Mouse (Mus musculus) E14TG2a.4 (cell line): ENCODE results near the gene Flvcr1.

Experiments
- H3K27me3 ChIP-seq: 2 replicates; pipeline ENCODE4 v1.6.1; 2014; ENCODE audit warnings: low read length, control low read depth; ENCODE audit not compliant: insufficient read depth
- H3K36me3 ChIP-seq: 2 replicates; pipeline ENCODE4 v1.6.1; 2014; ENCODE audit warnings: low read length, control low read depth; ENCODE audit not compliant: insufficient read depth
- H3K4me1 ChIP-seq: replicated peaks from 2 replicates; pipeline ENCODE4 v1.6.1; 2014; ENCODE audit warnings: low read depth, low read length, control low read depth
- H3K4me3 ChIP-seq: replicated peaks from 2 replicates; pipeline ENCODE4 v1.5.1; 2014; ENCODE audit warnings: mild to moderate bottlenecking, low read length
- H3K9me3 ChIP-seq: 2 replicates; pipeline ENCODE4 v1.6.1; 2014; ENCODE audit warnings: low read length, control low read depth
- CTCF ChIP-seq: conservative IDR thresholded peaks from 2 replicates; pipeline ENCODE4 v1.5.1; 2014; ENCODE audit warnings: low read length
- NANOG ChIP-seq: IDR thresholded peaks from 2 replicates; pipeline ENCODE4 v1.6.1; 2014; ENCODE audit warnings: borderline replicate concordance, low read length, mixed read lengths
- POU5F1 ChIP-seq: IDR thresholded peaks from 2 replicates; pipeline ENCODE4 v1.6.1; 2014; ENCODE audit warnings: low read length, borderline replicate concordance

Flvcr1 gene

GRCm38 (mm10) chr1:191053555-191053954 lies 27.6 kb upstream of the Flvcr1 start:
- Histone ChIP-seq H3K4me3 (no peak overlapping the region), H3K36me3 (0 out of 2 replicates have a peak, but pooled peaks cover 2% of the 10 kb centered on the region), H3K4me1 (peaks cover 10% of the 10 kb centered on the region), H3K9me3 (no peaks in the 10 kb centered on the region), H3K27me3 (no peaks in the 10 kb centered on the region)
- no peak for TF ChIP-seq CTCF

- Histone ChIP-seq H3K27me3 (no peaks in the 10 kb centered on the region), H3K4me3 (no peak overlapping the region), H3K9me3 (no peaks in the 10 kb centered on the region), H3K4me1 (no peaks in the 10 kb centered on the region), H3K36me3 (no peaks in the 10 kb centered on the region)
- no peak for TF ChIP-seq CTCF
- no peak for TF ChIP-seq POU5F1
- no peak for TF ChIP-seq NANOG
These were observed 20.4 kb upstream of the Flvcr1 start for GRCm38 (mm10) chr1:191046231-191046824.

GRCm38 (mm10) chr1:191045264-191045663 lies 19.3 kb upstream of the Flvcr1 start:
- H3K36me3 ChIP-seq, result no peaks in the 10 kb centered on the region
- H3K27me3 ChIP-seq, result no peaks in the 10 kb centered on the region
- TF ChIP-seq NANOG, result no peak
- TF ChIP-seq CTCF, result no peak
- TF ChIP-seq POU5F1, result no peak
- H3K4me1 ChIP-seq, result no peaks in the 10 kb centered on the region
- no peak overlapping the region for H3K4me3 ChIP-seq
- no peaks in the 10 kb centered on the region for H3K9me3 ChIP-seq

- Histone ChIP-seq H3K36me3 (no peaks in the 10 kb centered on the region), H3K9me3 (no peaks in the 10 kb centered on the region), H3K27me3 (no peaks in the 10 kb centered on the region), H3K4me3 (no peak overlapping the region), H3K4me1 (peaks cover 6% of the 10 kb centered on the region; the same call in 1 of the 2 replicates)
- no peak for TF ChIP-seq POU5F1
- no peak for TF ChIP-seq NANOG
- TF ChIP-seq CTCF, result no peak
These were observed 16.7 kb upstream of the Flvcr1 start for GRCm38 (mm10) chr1:191042688-191043087.

- Histone ChIP-seq H3K4me1 (peaks cover 8% of the 10 kb centered on the region; the same call in 1 of the 2 replicates), H3K27me3 (no peaks in the 10 kb centered on the region), H3K9me3 (no peaks in the 10 kb centered on the region), H3K4me3 (no peak overlapping the region), H3K36me3 (no peaks in the 10 kb centered on the region)
- TF ChIP-seq CTCF (no peak), NANOG (no peak), POU5F1 (no peak)
These were observed 16.1 kb upstream of the Flvcr1 start for GRCm38 (mm10) chr1:191042106-191042505.

- TF ChIP-seq NANOG (no peak), POU5F1 (no peak), CTCF (no peak)
- Histone ChIP-seq H3K4me1 (peaks cover 16% of the 10 kb centered on the region), H3K36me3 (no peaks in the 10 kb centered on the region), H3K4me3 (no peak overlapping the region), H3K27me3 (no peaks in the 10 kb centered on the region), H3K9me3 (no peaks in the 10 kb centered on the region)
These were observed 15.4 kb upstream of the Flvcr1 start for GRCm38 (mm10) chr1:191041352-191041751.

GRCm38 (mm10) chr1:191037999-191038398 lies 12.0 kb upstream of the Flvcr1 start:
- Histone ChIP-seq H3K27me3 (no peaks in the 10 kb centered on the region), H3K36me3 (no peaks in the 10 kb centered on the region), H3K4me3 (no peak overlapping the region), H3K9me3 (no peaks in the 10 kb centered on the region), H3K4me1 (peaks cover 30% of the 10 kb centered on the region)
- TF ChIP-seq CTCF, result no peak
- TF ChIP-seq NANOG, result no peak
- no peak for TF ChIP-seq POU5F1

- TF ChIP-seq POU5F1 (no peak), CTCF (no peak), NANOG (no peak)
- no peak within 1 kb of the TSS for H3K4me3 ChIP-seq
- H3K4me1 ChIP-seq, result peaks cover 30% of the 10 kb centered on the region
- H3K9me3 ChIP-seq, result no peaks in the 10 kb centered on the region
- no peaks in the 10 kb centered on the region for H3K36me3 ChIP-seq
- H3K27me3 ChIP-seq, result no peaks in the 10 kb centered on the region
These were observed 10.8 kb upstream of the Flvcr1 start, which contains the start of gene Spata45 for GRCm38 (mm10) chr1:191036554-191037334. Spata45 (plus strand) TSS chr1:191036639.
